Mouse (Mus musculus) ES-E14 (cell line): Measurements from ENCODE around the gene Fam229b.

Experiments
- CHD2 ChIP-seq: IDR thresholded peaks from 2 replicates; pipeline ENCODE4 v1.6.1; 2014; ENCODE audit warnings: mild to moderate bottlenecking, low read depth, low read length, inconsistent platforms
- HCFC1 ChIP-seq: IDR thresholded peaks from 2 replicates; pipeline ENCODE4 v1.6.1; 2012; ENCODE audit warnings: low read length, inconsistent platforms, borderline replicate concordance; ENCODE audit not compliant: insufficient read depth
- MAFK ChIP-seq: IDR thresholded peaks from 2 replicates; pipeline ENCODE4 v1.6.1; 2014; ENCODE audit warnings: mild to moderate bottlenecking, low read depth, low read length, inconsistent platforms; ENCODE audit not compliant: insufficient read depth
- ZC3H11A ChIP-seq: IDR thresholded peaks from 2 replicates; pipeline ENCODE4 v1.6.1; 2012; ENCODE audit warnings: low read depth, mild to moderate bottlenecking, inconsistent platforms, low read length, borderline replicate concordance

DNA sequence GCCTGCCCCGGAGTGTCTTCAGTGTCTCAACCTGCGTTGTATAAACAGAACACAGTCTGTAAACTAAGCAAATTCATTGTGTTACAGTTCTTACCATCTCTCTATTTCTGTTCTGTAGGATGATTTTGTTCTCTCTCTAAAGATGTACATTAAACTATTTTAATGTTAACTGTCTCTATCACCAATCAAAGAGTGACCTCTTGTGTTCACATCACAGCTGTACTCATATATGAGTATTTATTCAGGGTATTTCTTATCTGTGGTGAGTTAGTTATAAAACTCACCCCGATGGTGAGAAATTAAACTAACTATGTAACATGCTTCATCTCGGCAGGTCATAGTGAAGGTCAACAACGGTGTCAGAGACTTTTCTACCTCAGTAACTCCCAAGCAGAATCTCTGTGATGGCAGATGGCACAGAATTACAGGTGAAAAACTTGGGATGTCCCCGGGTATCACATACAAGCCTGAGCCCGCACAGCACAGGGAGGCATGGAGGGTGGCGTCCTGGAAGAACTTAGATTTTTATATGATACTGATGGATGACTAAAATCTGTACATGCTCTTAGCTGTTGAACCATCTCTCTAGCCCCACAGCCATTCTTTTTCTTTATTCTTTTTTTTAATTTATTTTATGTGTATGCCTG is 28.8 kb downstream of the Fam229b start:
- no peak for TF ChIP-seq MAFK
- no peak for TF ChIP-seq CHD2
- TF ChIP-seq HCFC1: no peak
- no peak for TF ChIP-seq ZC3H11A
